Mouse (Mus musculus): ENCODE results near the gene Phactr1.

Gene Phactr1

GRCm38 (mm10) chr13:42973961-42974360, 293.5 kb downstream of the Phactr1 start:
- no peak for DNase-seq (ENCODE audit: low read depth, low spot score)

GRCm38 (mm10) chr13:42974506-42974905, 294.1 kb downstream of the Phactr1 start:
- DNase-seq (ENCODE audit: low read depth, low spot score) = no peak

GRCm38 (mm10) chr13:42976144-42976543, 295.7 kb downstream of the Phactr1 start:
- DNase-seq (ENCODE audit: low read depth, low spot score) = no peak

GRCm38 (mm10) chr13:42976967-42977366, 296.5 kb downstream of the Phactr1 start:
- DNase-seq (ENCODE audit: low read depth, low spot score) = no peak

GRCm38 (mm10) chr13:42980581-42980980, 300.2 kb downstream of the Phactr1 start:
- DNase-seq (ENCODE audit: low read depth, low spot score) = no peak

GRCm38 (mm10) chr13:42982646-42983045, 302.2 kb downstream of the Phactr1 start:
- no peak for DNase-seq (ENCODE audit: low read depth, low spot score)

- no peak for DNase-seq (ENCODE audit: low read depth, low spot score)
Measured at GRCm38 (mm10) chr13:42985806-42986205, 305.4 kb downstream of the Phactr1 start.

- DNase-seq (ENCODE audit: low read depth, low spot score) = no peak
Measured at GRCm38 (mm10) chr13:42987931-42988579, 307.6 kb downstream of the Phactr1 start.

GRCm38 (mm10) chr13:42989481-42989880, 309.1 kb downstream of the Phactr1 start:
- no peak for DNase-seq (ENCODE audit: low read depth, low spot score)

- no peak for DNase-seq (ENCODE audit: low read depth, low spot score)
Measured at GRCm38 (mm10) chr13:42990051-42990450, 309.6 kb downstream of the Phactr1 start.

- DNase-seq (ENCODE audit: low read depth, low spot score) = no peak
Measured at GRCm38 (mm10) chr13:42990493-42991111, 310.2 kb downstream of the Phactr1 start.

- no peak for DNase-seq (ENCODE audit: low read depth, low spot score)
Measured at GRCm38 (mm10) chr13:42991164-42991563, 310.7 kb downstream of the Phactr1 start.

- peak; percentile 27 for DNase-seq (ENCODE audit: low read depth, low spot score)
Measured at GRCm38 (mm10) chr13:42992306-42992705, 311.9 kb downstream of the Phactr1 start.

GRCm38 (mm10) chr13:42994276-42994675, 313.9 kb downstream of the Phactr1 start:
- DNase-seq (ENCODE audit: low read depth, low spot score) = no peak

- DNase-seq (ENCODE audit: low read depth, low spot score) = no peak
Measured at GRCm38 (mm10) chr13:42996188-42996587, 315.8 kb downstream of the Phactr1 start.

- DNase-seq (ENCODE audit: low read depth, low spot score) = no peak
Measured at GRCm38 (mm10) chr13:42999287-42999686, 318.9 kb downstream of the Phactr1 start.

GRCm38 (mm10) chr13:43005131-43005579, 324.7 kb downstream of the Phactr1 start:
- DNase-seq (ENCODE audit: low read depth, low spot score) = peak; percentile 39

- no peak for DNase-seq (ENCODE audit: low read depth, low spot score)
Measured at GRCm38 (mm10) chr13:43008466-43008865, 328.0 kb downstream of the Phactr1 start.

- DNase-seq (ENCODE audit: low read depth, low spot score) = no peak
Measured at GRCm38 (mm10) chr13:43009596-43009995, 329.2 kb downstream of the Phactr1 start.

- DNase-seq (ENCODE audit: low read depth, low spot score) = no peak
Measured at GRCm38 (mm10) chr13:43011516-43011915, 331.1 kb downstream of the Phactr1 start.

- DNase-seq (ENCODE audit: low read depth, low spot score) = no peak
Measured at GRCm38 (mm10) chr13:43013984-43014383, 333.6 kb downstream of the Phactr1 start.

GRCm38 (mm10) chr13:43015768-43016167, 335.3 kb downstream of the Phactr1 start:
- DNase-seq (ENCODE audit: low read depth, low spot score) = peak; percentile 13

- DNase-seq (ENCODE audit: low read depth, low spot score) = no peak
Measured at GRCm38 (mm10) chr13:43018863-43019262, 338.4 kb downstream of the Phactr1 start.
